31 mouse cellular contexts compared by ENCODE assay signal in genomic region chr1:130775691-130776331, GRCm38 (mm10). TPM values are rescaled to one million over a fixed set of nuclear protein-coding genes. Genes with fewer than 3 reads are reported as not detected.
A peak's percentile ranks its signal among the peaks of the same experiment; 100 is the strongest.
DNase-seq lines count a peak whose midpoint lies in the region; ATAC-seq and TF ChIP-seq lines count a peak whose summit lies in the region.
"Had no signal": no experiment of that assay in that cellular context is flagged by ENCODE, and none has a peak within 500 bp of the region (broad histone marks: within the 10 kb centered on the region; RNA-seq: fewer than 3 reads in every experiment).

No protein-coding gene starts in this region.

- DNase-seq in kidney, adult 2 months = no peak
- no peak for DNase-seq in lung, adult 2 months
- no peak for DNase-seq in lung, postnatal 10 days
- DNase-seq in spleen, postnatal 4 days (ENCODE audit: low spot score in 2 of 2) = no peak
- DNase-seq: adrenal gland, postnatal 14 days; cerebellum, adult 2 months; cerebellum, postnatal 36 days; embryo, embryonic 11 days; gastrocnemius, postnatal 14 days; heart, adult 11 months; heart, postnatal 14 days; kidney, adult 11 months; layer of hippocampus, adult 9-11 months; midbrain, embryonic 14.5 days; retina, postnatal 1 day; right cerebral cortex, postnatal 25 days; spleen, adult 18-20 months; thymus, adult 18-20 months; thymus, postnatal 4 days had no signal

- no peak for TF ChIP-seq POLR2A in kidney, adult 2 months (IDR thresholded peaks at IDR 0.05; ENCODE audit: low read depth, low read length)
- peak; percentile 10; the same call in 1 of the 2 replicates for TF ChIP-seq POLR2A in lung, adult 2 months (IDR thresholded peaks at IDR 0.05; ENCODE audit: borderline replicate concordance, extremely low read depth, low read depth, low read length)

- no peak overlapping the region for H3K9ac ChIP-seq in kidney, embryonic 15.5 days
- no peak overlapping the region for H3K9ac ChIP-seq in lung, embryonic 16.5 days (ENCODE audit: low read length)
- H3K9ac ChIP-seq in stomach, embryonic 16.5 days (ENCODE audit: low read length) = no peak overlapping the region
- H3K9ac ChIP-seq: embryonic facial prominence, embryonic 15.5 days; heart, embryonic 13.5 days; hindbrain, embryonic 13.5 days; limb, embryonic 13.5 days; liver, embryonic 15.5 days had no signal

- TF ChIP-seq CTCF in kidney, adult 2 months (conservative IDR thresholded peaks at IDR 0.05; ENCODE audit: insufficient read depth, insufficient read length, low read depth, low read length) = no peak
- TF ChIP-seq CTCF in lung, adult 2 months (IDR thresholded peaks at IDR 0.05; ENCODE audit: insufficient read depth, low read length) = no peak

- H3K27me3 ChIP-seq in kidney, embryonic 15.5 days = no peaks in the 10 kb centered on the region
- no peaks in the 10 kb centered on the region for H3K27me3 ChIP-seq in kidney, adult 2 months (replicated peaks; ENCODE audit: control insufficient read depth, insufficient read depth, low read length)
- H3K27me3 ChIP-seq in lung, embryonic 16.5 days (ENCODE audit: control insufficient read depth, insufficient read depth, low read depth, low read length) = no peaks in the 10 kb centered on the region
- no peaks in the 10 kb centered on the region for H3K27me3 ChIP-seq in stomach, embryonic 16.5 days (ENCODE audit: control insufficient read depth, insufficient read depth, low read length)
- H3K27me3 ChIP-seq: embryonic facial prominence, embryonic 15.5 days; hindbrain, embryonic 13.5 days; limb, embryonic 13.5 days had no signal

- no peak for ATAC-seq in kidney, embryonic 15.5 days (replicated peaks; ENCODE audit: low FRiP score)
- ATAC-seq in lung, embryonic 16.5 days (ENCODE audit: low read depth) = no peak
- no peak for ATAC-seq in stomach, embryonic 16.5 days (ENCODE audit: insufficient read depth, low FRiP score)
- ATAC-seq: forebrain, embryonic 14.5 days had no signal

- no peaks in the 10 kb centered on the region for H3K4me1 ChIP-seq in kidney, embryonic 15.5 days
- H3K4me1 ChIP-seq in kidney, adult 2 months (ENCODE audit: control insufficient read depth, insufficient read depth, low read length) = no peaks in the 10 kb centered on the region
- peaks cover 3% of the 10 kb centered on the region for H3K4me1 ChIP-seq in lung, adult 2 months (ENCODE audit: control insufficient read depth, insufficient read depth, low read length)
- 0 out of 2 replicates have a peak, but pooled peaks cover 3% of the 10 kb centered on the region for H3K4me1 ChIP-seq in lung, embryonic 16.5 days (replicated peaks; ENCODE audit: control insufficient read depth, insufficient read depth, low read length)
- H3K4me1 ChIP-seq in stomach, embryonic 16.5 days (ENCODE audit: control insufficient read depth, insufficient read depth, low read length) = no peaks in the 10 kb centered on the region
- H3K4me1 ChIP-seq: embryonic facial prominence, embryonic 15.5 days; heart, embryonic 13.5 days; hindbrain, embryonic 13.5 days; limb, embryonic 13.5 days; liver, embryonic 15.5 days had no signal

- WGBS in kidney, embryonic 15.5 days = 76% methylated on average over 7 of the region's 7 CpGs
- 66% methylated on average over 7 of the region's 7 CpGs for WGBS in kidney, adult 2 months
- WGBS in lung, adult 2 months = 49% methylated on average over 7 of the region's 7 CpGs
- 54% methylated on average over 7 of the region's 7 CpGs for WGBS in lung, embryonic 16.5 days
- 67% methylated on average over 7 of the region's 7 CpGs for WGBS in stomach, embryonic 16.5 days

- H3K9me3 ChIP-seq in kidney, embryonic 15.5 days (replicated peaks) = no peaks in the 10 kb centered on the region
- no peaks in the 10 kb centered on the region for H3K9me3 ChIP-seq in lung, embryonic 16.5 days (ENCODE audit: control insufficient read depth, low read length)
- no peaks in the 10 kb centered on the region for H3K9me3 ChIP-seq in stomach, embryonic 16.5 days (replicated peaks; ENCODE audit: control insufficient read depth, low read length)
- H3K9me3 ChIP-seq: embryonic facial prominence, embryonic 15.5 days; heart, embryonic 13.5 days; hindbrain, embryonic 13.5 days; limb, embryonic 13.5 days; liver, embryonic 15.5 days had no signal

- H3K36me3 ChIP-seq in kidney, embryonic 15.5 days = no peaks in the 10 kb centered on the region
- no peaks in the 10 kb centered on the region for H3K36me3 ChIP-seq in kidney, adult 2 months (ENCODE audit: control insufficient read depth, insufficient read depth, low read length)
- H3K36me3 ChIP-seq in lung, embryonic 16.5 days (ENCODE audit: control insufficient read depth, insufficient read depth, low read length) = no peaks in the 10 kb centered on the region
- no peaks in the 10 kb centered on the region for H3K36me3 ChIP-seq in stomach, embryonic 16.5 days (ENCODE audit: control insufficient read depth, insufficient read depth, low read length)
- H3K36me3 ChIP-seq: embryonic facial prominence, embryonic 15.5 days; heart, embryonic 13.5 days; hindbrain, embryonic 13.5 days; limb, embryonic 13.5 days; liver, embryonic 15.5 days had no signal

- H3K4me3 ChIP-seq in kidney, embryonic 15.5 days (replicated peaks) = no peak overlapping the region
- H3K4me3 ChIP-seq in kidney, adult 2 months (ENCODE audit: insufficient read depth, low read depth, low read length) = no peak overlapping the region
- H3K4me3 ChIP-seq in lung, adult 2 months (replicated peaks; ENCODE audit: extremely low read depth, low read depth, low read length) = peak overlapping the region; percentile 1
- no peak overlapping the region for H3K4me3 ChIP-seq in lung, embryonic 16.5 days (ENCODE audit: low read length)
- no peak overlapping the region for H3K4me3 ChIP-seq in stomach, embryonic 16.5 days (replicated peaks; ENCODE audit: low read length)
- H3K4me3 ChIP-seq: embryonic facial prominence, embryonic 15.5 days; heart, embryonic 13.5 days; hindbrain, embryonic 13.5 days; limb, embryonic 13.5 days; liver, embryonic 15.5 days had no signal

- H3K4me2 ChIP-seq in kidney, embryonic 15.5 days = no peak overlapping the region
- no peak overlapping the region for H3K4me2 ChIP-seq in lung, embryonic 16.5 days (ENCODE audit: low read depth, low read length)
- H3K4me2 ChIP-seq in stomach, embryonic 16.5 days (ENCODE audit: low read depth, low read length) = no peak overlapping the region
- H3K4me2 ChIP-seq: embryonic facial prominence, embryonic 15.5 days; heart, embryonic 13.5 days; hindbrain, embryonic 13.5 days; limb, embryonic 13.5 days; liver, embryonic 15.5 days had no signal

- peak overlapping the region; percentile 11; the same call in 1 of the 2 replicates for H3K27ac ChIP-seq in kidney, embryonic 15.5 days
- no peak overlapping the region for H3K27ac ChIP-seq in kidney, adult 2 months (ENCODE audit: insufficient read depth, low read depth, low read length)
- 0 out of 2 replicates have a peak overlapping the region, but pooled peaks have one; percentile 29 for H3K27ac ChIP-seq in lung, embryonic 16.5 days (ENCODE audit: low read length)
- H3K27ac ChIP-seq in stomach, embryonic 16.5 days (ENCODE audit: low read length) = peak overlapping the region; percentile 14; the same call in 1 of the 2 replicates
- H3K27ac ChIP-seq: embryonic facial prominence, embryonic 15.5 days; heart, embryonic 13.5 days; hindbrain, embryonic 13.5 days; limb, embryonic 13.5 days; liver, embryonic 15.5 days had no signal

RNA-seq across cellular contexts. Expression of gene Fcamr, which starts 24.9 kb away (rescaled TPM):
- not detected in 2 replicates for polyA plus RNA-seq in kidney, embryonic 15.5 days (2015; fragmentation: Nextera tagmentation; extraction: Ambion mirVana)
- 4.0 and 4.2 TPM in 2 replicates for polyA plus RNA-seq in kidney, adult 2 months (2012; rRNA removed)
- polyA plus RNA-seq in lung, adult 2 months (2012; rRNA removed) = 0.71 and 1.3 TPM in 2 replicates
- 0.11 TPM in 1 of 2 replicates, not detected in the other for polyA plus RNA-seq in lung, embryonic 16.5 days (2015; fragmentation: Nextera tagmentation; extraction: Ambion mirVana)
- 0.42 and 0.56 TPM in 2 replicates for polyA plus RNA-seq in stomach, embryonic 16.5 days (2015; fragmentation: Nextera tagmentation; extraction: Ambion mirVana)
- polyA plus RNA-seq: C2C12; forebrain, embryonic 14.5 days; heart, embryonic 13.5 days; hindbrain, embryonic 13.5 days; limb, embryonic 13.5 days; liver, embryonic 15.5 days; midbrain, embryonic 14.5 days; neural tube, embryonic 11.5 days had no signal

RNA-seq across cellular contexts. Expression of gene AA986860, which starts 44.0 kb away (rescaled TPM):
- 10.7 and 11.6 TPM in 2 replicates for polyA plus RNA-seq in kidney, embryonic 15.5 days (2015; fragmentation: Nextera tagmentation; extraction: Ambion mirVana)
- 8.8 and 9.8 TPM in 2 replicates for polyA plus RNA-seq in kidney, adult 2 months (2012; rRNA removed)
- polyA plus RNA-seq in lung, adult 2 months (2012; rRNA removed) = 25.6 and 35.4 TPM in 2 replicates
- 21.0 and 21.2 TPM in 2 replicates for polyA plus RNA-seq in lung, embryonic 16.5 days (2015; fragmentation: Nextera tagmentation; extraction: Ambion mirVana)
- 44.2 and 52.0 TPM in 2 replicates for polyA plus RNA-seq in stomach, embryonic 16.5 days (2015; fragmentation: Nextera tagmentation; extraction: Ambion mirVana)

RNA-seq across cellular contexts. Expression of gene Pfkfb2, which starts 46.8 kb away (rescaled TPM):
- polyA plus RNA-seq in kidney, embryonic 15.5 days (2015; fragmentation: Nextera tagmentation; extraction: Ambion mirVana) = 8.0 and 8.2 TPM in 2 replicates
- 7.8 and 9.2 TPM in 2 replicates for polyA plus RNA-seq in kidney, adult 2 months (2012; rRNA removed)
- 16.7 and 23.7 TPM in 2 replicates for polyA plus RNA-seq in lung, adult 2 months (2012; rRNA removed)
- polyA plus RNA-seq in lung, embryonic 16.5 days (2015; fragmentation: Nextera tagmentation; extraction: Ambion mirVana) = 10.7 and 11.5 TPM in 2 replicates
- 11.3 and 11.6 TPM in 2 replicates for polyA plus RNA-seq in stomach, embryonic 16.5 days (2015; fragmentation: Nextera tagmentation; extraction: Ambion mirVana)

RNA-seq across cellular contexts. Expression of gene Pigr, which starts 50.7 kb away (rescaled TPM):
- polyA plus RNA-seq in kidney, embryonic 15.5 days (2015; fragmentation: Nextera tagmentation; extraction: Ambion mirVana) = 0.05 TPM in 1 of 2 replicates, not detected in the other
- polyA plus RNA-seq in kidney, adult 2 months (2012; rRNA removed) = 16.9 and 26.4 TPM in 2 replicates
- 15.2 and 21.6 TPM in 2 replicates for polyA plus RNA-seq in lung, adult 2 months (2012; rRNA removed)
- 0.06 and 0.14 TPM in 2 replicates for polyA plus RNA-seq in lung, embryonic 16.5 days (2015; fragmentation: Nextera tagmentation; extraction: Ambion mirVana)
- polyA plus RNA-seq in stomach, embryonic 16.5 days (2015; fragmentation: Nextera tagmentation; extraction: Ambion mirVana) = 0.34 and 0.70 TPM in 2 replicates
- polyA plus RNA-seq: C2C12; forebrain, embryonic 14.5 days; heart, embryonic 13.5 days; hindbrain, embryonic 13.5 days; limb, embryonic 13.5 days; midbrain, embryonic 14.5 days; neural tube, embryonic 11.5 days; stomach, embryonic 14.5 days had no signal

RNA-seq across cellular contexts. Expression of gene Yod1, which starts 58.7 kb away (rescaled TPM):
- 11.5 TPM in 2 replicates for polyA plus RNA-seq in kidney, embryonic 15.5 days (2015; fragmentation: Nextera tagmentation; extraction: Ambion mirVana)
- 1.2 and 1.3 TPM in 2 replicates for polyA plus RNA-seq in kidney, adult 2 months (2012; rRNA removed)
- 2.2 and 3.1 TPM in 2 replicates for polyA plus RNA-seq in lung, adult 2 months (2012; rRNA removed)
- polyA plus RNA-seq in lung, embryonic 16.5 days (2015; fragmentation: Nextera tagmentation; extraction: Ambion mirVana) = 15.6 and 17.0 TPM in 2 replicates
- polyA plus RNA-seq in stomach, embryonic 16.5 days (2015; fragmentation: Nextera tagmentation; extraction: Ambion mirVana) = 14.9 and 15.8 TPM in 2 replicates
